Mouse (Mus musculus) lung, postnatal 10 days (tissue): ENCODE results near the gene Smarcb1.

Experiments used
- DNase-seq: peaks from one replicate; pipeline ENCODE4 v3.0.0; 2021

Gene Smarcb1

DNA sequence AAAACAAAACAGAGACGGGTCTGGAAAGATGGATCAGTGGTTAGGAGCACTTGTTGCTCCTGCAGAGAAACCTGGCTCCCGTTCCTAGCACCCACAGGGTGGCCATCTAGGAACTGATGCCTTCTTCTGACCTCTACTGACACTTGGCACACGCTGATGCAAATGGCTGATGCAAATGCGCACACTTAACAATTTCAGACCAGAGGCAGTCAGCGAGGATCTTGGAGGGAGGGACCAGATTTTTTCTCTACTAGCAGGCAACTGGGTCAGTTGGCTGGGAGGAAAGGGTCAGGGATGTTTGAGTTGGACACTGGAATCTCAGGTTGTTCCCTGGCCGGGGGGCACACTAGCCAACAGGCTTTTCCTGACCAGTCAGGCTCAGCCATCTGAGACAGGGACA lies 11.5 kb upstream of the Smarcb1 start, which contains the start of gene Chchd10:
TSS of gene Chchd10 (plus strand) at position 240 of the 400 bp plus-strand sequence.
- no peak for DNase-seq

DNA sequence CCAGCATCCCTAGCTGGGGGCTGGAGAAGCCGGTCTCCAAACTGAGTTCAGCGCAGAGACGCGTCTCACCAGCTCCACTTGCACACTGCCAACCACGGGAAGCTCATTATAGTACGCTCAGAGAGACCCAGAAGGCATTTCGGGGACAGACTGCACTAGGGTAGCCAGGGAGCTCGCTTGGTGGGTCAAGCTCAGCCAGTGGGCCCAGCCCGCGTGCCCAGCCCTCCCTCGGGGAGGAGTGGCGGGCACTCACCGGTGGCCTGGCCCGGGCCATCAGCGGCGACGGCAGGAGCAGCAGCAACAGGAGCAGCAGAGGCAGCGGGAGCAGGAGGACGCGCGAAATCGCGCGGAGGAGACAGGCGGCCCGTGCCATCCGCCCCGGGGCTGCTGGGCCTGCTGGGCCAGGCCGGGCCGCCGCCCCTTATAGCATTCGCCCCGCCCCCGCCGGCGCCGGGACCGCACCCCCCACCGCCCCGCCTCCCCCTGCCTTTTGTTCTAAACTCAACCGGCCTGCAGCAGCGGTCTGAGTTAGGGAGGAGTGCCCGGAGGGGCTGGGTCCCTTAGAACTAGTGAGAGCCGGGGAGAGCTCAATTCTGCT lies 10.8 kb upstream of the Smarcb1 start:
- DNase-seq = peak; percentile 69

DNA sequence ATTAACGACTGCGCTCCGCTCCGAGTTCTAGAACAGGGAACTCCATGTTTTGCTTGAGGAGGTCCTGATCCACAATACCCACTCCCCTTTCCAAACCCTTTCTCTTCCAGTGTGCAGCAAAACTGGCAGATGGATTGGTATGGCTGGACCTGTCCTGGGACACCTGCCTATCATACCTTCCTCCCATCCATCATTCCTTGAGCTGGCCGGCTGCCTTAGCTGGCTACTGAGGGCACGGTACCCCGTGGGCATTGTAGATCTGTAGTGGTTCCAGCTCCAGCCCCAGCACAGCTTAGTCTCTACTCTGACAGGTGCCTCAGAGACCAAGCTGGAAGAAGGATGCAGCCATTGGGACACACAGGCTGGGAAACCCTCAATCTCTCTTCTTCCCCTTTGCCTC lies 9.9 kb upstream of the Smarcb1 start:
- no peak for DNase-seq

- DNase-seq = peak; percentile 81
Measured at GRCm38 (mm10) chr10:75930304-75930703, 8.9 kb upstream of the Smarcb1 start.

GRCm38 (mm10) chr10:75926396-75926795 lies 5.0 kb upstream of the Smarcb1 start:
- no peak for DNase-seq

DNA sequence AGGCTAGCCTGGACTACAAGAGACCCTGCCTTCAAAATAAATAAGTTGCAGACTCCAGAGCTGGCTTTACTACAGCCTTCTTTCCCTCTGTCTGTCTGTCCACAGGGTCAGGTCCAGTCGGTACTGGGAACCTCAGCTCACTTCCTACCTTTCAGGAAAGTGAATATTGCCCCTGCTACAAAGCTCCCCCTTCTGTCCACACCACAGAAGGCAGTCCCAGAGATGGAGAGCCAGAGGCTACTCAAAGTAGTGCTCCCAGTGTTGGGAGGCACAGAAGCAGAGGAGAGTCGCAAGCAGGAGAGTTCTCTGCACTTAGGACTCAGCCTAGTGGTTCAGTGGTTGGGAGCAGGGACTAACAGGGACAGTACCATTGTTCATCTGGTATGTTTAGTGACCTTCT lies 2.9 kb upstream of the Smarcb1 start:
- peak; percentile 29 for DNase-seq

DNA sequence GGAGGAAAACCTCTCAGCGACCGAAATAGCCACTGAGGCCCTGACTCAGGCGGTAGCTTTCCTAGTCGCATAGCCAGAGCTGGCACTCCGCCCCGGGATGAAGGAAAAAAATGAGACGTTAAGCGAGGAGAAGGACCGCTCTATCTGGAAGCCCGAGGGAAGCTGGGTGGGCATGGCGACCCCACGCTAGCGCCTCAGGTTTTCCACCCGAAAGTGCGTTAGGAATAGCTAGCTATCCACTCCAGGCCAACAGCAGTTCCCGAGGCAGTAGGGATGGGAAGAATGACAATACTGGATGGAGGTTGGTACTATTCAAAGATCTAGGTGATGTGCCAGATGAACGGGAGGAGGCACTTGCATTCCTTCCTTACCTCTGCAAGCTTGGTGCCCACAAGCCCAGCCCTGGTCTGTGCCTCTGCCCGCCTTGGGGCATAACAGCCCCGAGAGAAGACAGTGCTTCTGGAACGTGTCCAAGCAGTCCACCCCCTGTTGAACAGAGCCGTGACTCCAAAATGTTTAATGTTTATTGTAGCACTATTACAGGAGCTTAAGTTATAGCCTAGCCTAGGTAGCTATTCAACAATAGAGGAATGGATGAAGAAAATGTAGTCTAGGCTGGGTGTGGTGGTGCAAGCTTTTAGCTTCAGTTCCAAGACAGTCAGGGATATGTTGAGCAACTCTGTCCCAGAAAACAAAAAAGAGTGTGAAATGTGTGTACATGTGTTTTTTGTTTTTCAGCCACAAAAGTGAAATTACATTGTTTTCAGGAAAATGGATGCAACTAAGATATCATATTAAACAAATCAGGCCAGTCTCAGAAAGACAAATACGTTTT lies 526 bp upstream of the Smarcb1 start:
- DNase-seq = peak; percentile 32

- peak; percentile 41 for DNase-seq
Measured at GRCm38 (mm10) chr10:75919026-75919425, 2.4 kb downstream of the Smarcb1 start.

- no peak for DNase-seq
Measured at GRCm38 (mm10) chr10:75916840-75917239, 4.6 kb downstream of the Smarcb1 start.

- DNase-seq = no peak
Measured at GRCm38 (mm10) chr10:75915557-75915956, 5.9 kb downstream of the Smarcb1 start.

DNA sequence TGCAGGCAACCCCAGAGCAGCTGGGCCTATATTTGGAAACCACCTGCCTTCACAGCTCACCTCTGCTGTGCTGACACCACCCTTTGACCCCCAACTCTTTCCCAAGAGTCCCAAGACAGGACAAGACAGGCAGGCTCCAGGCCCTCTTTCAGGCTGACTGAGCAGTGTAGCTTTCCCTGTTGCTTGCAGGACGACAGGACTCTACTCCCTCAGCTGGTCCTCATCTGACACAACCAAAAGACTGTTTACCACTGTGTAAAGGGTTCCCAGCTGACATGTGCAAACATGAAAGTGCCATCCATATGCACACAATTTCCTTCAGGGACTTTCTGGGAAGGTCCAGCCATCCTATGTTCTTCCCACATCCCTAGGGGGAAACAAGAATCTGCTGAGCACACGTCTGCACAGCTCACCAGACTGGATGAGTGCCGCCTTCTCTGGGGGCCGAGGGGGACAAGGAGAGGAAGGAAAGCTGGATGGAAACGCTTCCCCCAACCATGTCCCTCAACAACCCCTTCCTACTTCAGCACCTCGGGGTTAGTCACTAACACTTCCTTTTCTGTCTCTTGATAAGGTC lies 8.3 kb downstream of the Smarcb1 start:
- peak; percentile 12 for DNase-seq

DNA sequence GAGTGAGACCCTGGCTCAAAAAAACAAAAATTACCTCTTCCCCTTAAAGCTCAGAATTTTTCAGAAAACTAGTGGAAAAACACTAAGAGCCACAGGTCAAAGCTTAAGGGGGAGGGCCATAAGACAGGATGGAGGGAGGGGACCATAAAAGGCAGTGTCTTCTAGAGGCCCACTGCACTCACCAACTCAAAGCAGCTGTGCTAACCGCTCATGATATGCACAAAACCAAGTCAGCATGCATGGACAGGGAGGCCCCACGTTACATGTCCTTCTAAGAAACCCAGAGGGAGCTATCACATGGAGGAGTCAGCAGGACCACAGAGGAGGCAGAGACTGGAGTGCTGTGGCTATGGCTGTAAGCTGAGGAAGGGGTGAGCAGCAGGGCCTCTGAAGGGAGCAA lies 10.7 kb downstream of the Smarcb1 start:
- DNase-seq = no peak

DNA sequence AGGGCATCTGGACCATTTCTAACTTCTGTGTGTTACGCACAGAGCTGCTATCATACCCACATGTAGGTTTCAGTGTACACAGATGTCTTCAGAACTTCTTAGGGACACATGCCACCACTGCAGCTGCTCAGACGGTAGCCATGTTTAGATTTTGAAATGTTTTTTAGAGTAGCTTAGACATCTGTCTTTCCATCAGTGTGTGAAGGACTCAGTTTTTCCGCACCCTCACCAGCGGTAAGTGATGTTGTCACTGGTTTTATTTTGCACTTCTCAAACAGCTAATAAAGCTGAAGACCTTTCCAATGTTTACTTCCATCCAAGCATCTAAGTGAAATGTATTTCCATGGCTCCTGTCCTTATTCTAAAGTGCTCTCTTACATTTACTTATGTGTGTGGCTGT lies 14.5 kb downstream of the Smarcb1 start:
- DNase-seq = no peak

GRCm38 (mm10) chr10:75904391-75904790 lies 17.0 kb downstream of the Smarcb1 start:
- no peak for DNase-seq

DNA sequence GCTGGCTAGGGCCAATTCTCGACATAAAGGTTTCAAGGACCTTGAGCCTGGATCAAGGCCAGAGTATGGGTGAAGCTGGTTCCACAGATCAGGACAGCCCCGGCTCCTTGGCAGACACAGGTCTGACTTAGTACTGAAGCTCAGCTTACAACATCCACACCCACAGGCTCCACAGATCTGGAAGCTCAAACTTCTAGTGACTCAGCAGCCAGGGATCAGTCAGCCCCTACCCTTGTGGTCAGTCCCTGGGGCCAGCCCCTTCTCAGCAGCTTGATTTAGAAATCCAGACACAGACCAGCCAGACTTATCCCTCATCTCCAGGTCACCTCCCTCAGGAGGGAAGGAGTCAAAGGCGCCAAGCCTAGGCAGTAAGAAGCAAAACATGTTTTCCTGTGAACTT lies 22.6 kb downstream of the Smarcb1 start:
- peak; percentile 62 for DNase-seq

DNA sequence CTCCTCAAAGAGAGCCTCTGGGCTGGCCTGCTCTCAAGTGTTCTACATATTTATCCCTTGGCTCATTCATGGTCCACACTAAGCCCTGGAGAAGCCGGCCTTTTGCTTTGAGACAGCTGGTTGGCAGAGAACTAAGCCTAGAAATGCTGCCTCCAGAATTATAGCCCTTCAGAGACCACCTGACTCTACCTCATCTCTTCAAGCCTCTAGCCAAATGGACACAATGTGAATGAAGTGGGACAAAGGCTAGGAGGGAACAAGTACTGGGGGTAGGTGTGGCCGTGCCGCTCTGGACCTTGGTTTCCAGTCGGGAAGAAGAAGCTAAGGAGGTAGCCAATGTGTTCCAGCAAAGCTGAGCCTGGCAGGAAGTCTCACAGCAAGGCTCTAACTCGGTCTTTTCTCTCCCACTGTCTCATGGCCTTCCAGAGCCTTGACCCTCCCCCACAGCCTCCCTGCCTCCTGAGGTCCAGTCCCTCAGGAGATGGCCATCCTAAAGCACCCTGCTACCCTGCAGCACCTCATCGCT lies 23.3 kb downstream of the Smarcb1 start:
- no peak for DNase-seq

- peak; percentile 85 for DNase-seq
Measured at GRCm38 (mm10) chr10:75897373-75897772, 24.0 kb downstream of the Smarcb1 start.

GRCm38 (mm10) chr10:75896208-75896607 lies 25.2 kb downstream of the Smarcb1 start:
- DNase-seq = no peak

DNA sequence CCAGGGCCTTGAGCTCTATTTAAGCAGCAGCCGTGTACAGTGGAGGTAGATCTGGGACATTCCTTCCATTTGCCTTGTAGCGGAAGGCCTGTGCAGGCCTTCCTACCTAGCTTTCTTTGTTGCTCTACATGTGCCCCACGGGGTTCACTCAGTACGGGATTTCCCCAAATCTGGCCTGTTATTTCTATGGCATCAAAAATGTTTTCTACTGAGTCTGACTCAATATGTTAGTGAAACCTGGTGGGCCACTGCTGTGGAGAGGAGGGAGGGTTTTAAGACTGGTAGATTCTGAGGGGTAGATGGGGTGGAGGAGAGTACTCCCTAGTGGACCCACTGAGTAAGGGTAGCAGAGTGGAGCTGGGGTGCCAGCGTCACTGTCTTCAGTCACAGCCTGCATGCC lies 25.7 kb downstream of the Smarcb1 start:
- DNase-seq = no peak

GRCm38 (mm10) chr10:75894601-75895000 lies 26.8 kb downstream of the Smarcb1 start:
- no peak for DNase-seq

- DNase-seq = peak; percentile 95
Measured at GRCm38 (mm10) chr10:75893089-75893750, 28.2 kb downstream of the Smarcb1 start, which contains the start of gene Derl3. Gene Derl3, plus strand, starts transcription at chr10:75893413.

DNA sequence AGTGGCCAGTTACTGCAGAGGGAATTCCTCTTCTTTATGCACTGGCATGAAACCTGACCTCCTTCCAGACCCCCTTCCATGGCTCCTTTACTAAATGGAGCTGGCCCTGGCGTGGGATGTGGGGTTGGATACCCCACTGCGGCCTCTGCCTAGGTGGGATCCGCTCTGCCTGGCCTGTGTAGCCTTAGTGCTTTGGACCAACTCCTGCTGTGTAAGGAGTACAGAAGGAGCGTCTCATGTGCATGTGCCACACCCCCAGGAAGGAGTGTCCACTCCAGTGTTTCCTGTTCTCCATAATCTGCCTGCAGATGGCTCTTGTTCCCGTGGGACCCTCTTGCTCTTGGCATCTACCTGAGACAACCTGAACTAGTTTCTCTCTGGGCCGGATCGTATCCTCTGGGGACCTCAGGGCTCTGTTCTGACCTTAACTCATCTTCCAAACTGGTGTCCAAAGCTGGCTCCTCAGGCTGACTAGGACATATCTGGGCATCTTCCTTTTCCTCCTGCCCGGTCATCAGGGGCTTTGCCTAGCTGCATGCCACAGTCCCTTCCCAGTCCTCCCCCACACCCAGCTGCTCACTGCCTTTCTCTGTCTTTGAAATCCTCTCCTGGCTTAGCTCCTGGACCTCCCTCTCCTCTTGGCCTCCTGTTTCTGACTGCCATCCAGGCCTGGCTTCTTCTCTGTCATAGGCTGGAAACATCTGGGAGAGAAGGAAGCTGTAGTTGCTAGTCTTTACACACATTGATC lies 31.8 kb downstream of the Smarcb1 start:
- DNase-seq = no peak
